Mouse (Mus musculus): ENCODE measurements around the gene Kbtbd2.
A peak's percentile ranks its signal among the peaks of the same experiment; 100 is the strongest.

Kbtbd2 gene

GRCm38 (mm10) chr6:56785068-56785467, 12.5 kb downstream of the Kbtbd2 start:
- no peak for DNase-seq (ENCODE audit: low spot score)

- no peak for DNase-seq (ENCODE audit: low spot score)
Measured at GRCm38 (mm10) chr6:56783561-56784272, 13.9 kb downstream of the Kbtbd2 start.

- no peak for DNase-seq (ENCODE audit: low spot score)
Measured at GRCm38 (mm10) chr6:56779636-56780035, 18.0 kb downstream of the Kbtbd2 start.

GRCm38 (mm10) chr6:56775816-56776215, 21.8 kb downstream of the Kbtbd2 start:
- DNase-seq (ENCODE audit: low spot score) = peak; percentile 63

- DNase-seq (ENCODE audit: low spot score) = no peak
Measured at GRCm38 (mm10) chr6:56765696-56766095, 31.9 kb downstream of the Kbtbd2 start.

GRCm38 (mm10) chr6:56765265-56765664, 32.3 kb downstream of the Kbtbd2 start:
- no peak for DNase-seq (ENCODE audit: low spot score)

- no peak for DNase-seq (ENCODE audit: low spot score)
Measured at GRCm38 (mm10) chr6:56759324-56759723, 38.3 kb downstream of the Kbtbd2 start.

- DNase-seq (ENCODE audit: low spot score) = no peak
Measured at GRCm38 (mm10) chr6:56756117-56756516, 41.5 kb downstream of the Kbtbd2 start.

- DNase-seq (ENCODE audit: low spot score) = no peak
Measured at GRCm38 (mm10) chr6:56753719-56754118, 43.9 kb downstream of the Kbtbd2 start.

- peak; percentile 85 for DNase-seq (ENCODE audit: low spot score)
Measured at GRCm38 (mm10) chr6:56745950-56746543, 51.6 kb downstream of the Kbtbd2 start.

- DNase-seq (ENCODE audit: low spot score) = no peak
Measured at GRCm38 (mm10) chr6:56732545-56732944, 65.1 kb downstream of the Kbtbd2 start.

All from adipocyte (in vitro differentiated cells).